Mouse (Mus musculus): Measurements from ENCODE around the gene Spsb2. TPM values are rescaled to one million over a fixed set of nuclear protein-coding genes. Genes with fewer than 3 reads are reported as not detected.

Spsb2 gene
- polyA plus RNA-seq, 1 experiment from 2014 or later, result 18.9 TPM

DNA sequence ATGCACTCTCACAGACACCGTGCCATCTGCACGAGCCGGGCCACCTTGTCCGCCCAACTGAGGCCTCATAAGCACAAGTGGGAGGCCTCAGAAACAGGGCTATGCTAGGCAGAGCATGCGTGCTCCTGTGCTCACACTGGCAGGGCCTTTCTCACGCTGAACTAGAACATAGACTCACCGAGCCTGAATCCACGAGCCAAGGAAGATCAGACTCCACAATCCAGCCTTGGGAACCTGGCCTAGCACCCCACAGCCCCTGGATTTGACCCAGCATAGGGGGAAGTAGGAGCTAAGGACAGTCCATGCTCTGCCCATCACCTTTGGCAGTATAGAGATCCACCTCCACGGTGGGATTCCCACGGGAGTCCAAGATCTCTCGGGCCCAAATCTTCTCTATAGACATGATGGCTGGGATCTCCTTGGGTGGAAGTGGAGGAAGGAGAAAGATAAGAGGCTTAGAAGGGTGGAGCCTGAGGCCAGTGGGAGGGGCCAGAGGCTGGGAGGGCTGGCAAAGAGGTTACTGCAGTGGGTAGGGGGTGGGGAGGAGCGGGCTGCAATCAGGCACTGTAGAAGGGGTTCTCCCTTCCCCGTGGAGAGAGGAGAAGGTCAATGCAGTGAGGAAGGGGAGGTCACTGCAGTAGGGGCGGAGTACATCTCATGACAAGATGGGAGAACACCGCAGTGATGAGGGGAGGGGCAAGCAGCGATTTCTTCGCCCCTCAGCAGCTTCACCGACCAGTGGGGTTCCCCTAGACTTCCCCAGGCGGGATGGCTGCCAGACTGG lies 40.3 kb upstream of the Spsb2 start:
- no peak for TF ChIP-seq EP300 (optimal IDR thresholded peaks at IDR 0.05)
- no peak for TF ChIP-seq CTCF (IDR thresholded peaks at IDR 0.05; ENCODE audit: low read depth)
- Histone ChIP-seq H3K4me2 (replicated peaks; ENCODE audit: low read depth) (peak overlapping the region; percentile 77), H3K4me3 (ENCODE audit: low read depth, low read length) (peak overlapping the region; percentile 63), H3K4me1 (replicated peaks; ENCODE audit: control insufficient read depth, insufficient read depth) (no peaks in the 10 kb centered on the region), H3K9ac (ENCODE audit: low read length) (peak overlapping the region; percentile 65; the same call in 1 of the 2 replicates), H3K27ac (replicated peaks) (no peak overlapping the region), H3K36me3 (ENCODE audit: control insufficient read depth, insufficient read depth, low read length) (no peaks in the 10 kb centered on the region), H3K9me3 (ENCODE audit: control insufficient read depth, low read length) (no peaks in the 10 kb centered on the region), H3K27me3 (ENCODE audit: control insufficient read depth, insufficient read depth, low read length) (no peaks in the 10 kb centered on the region)
- DNase-seq (ENCODE audit: low spot score) (no peak), ATAC-seq (ENCODE audit: low FRiP score, low TSS enrichment) (peak; percentile 36; the same call in 1 of the 2 replicates)
- WGBS, result 41% methylated on average over 19 of the region's 19 CpGs

GRCm38 (mm10) chr6:124768704-124769044 lies 39.8 kb upstream of the Spsb2 start:
- Histone ChIP-seq H3K9me3 (ENCODE audit: control insufficient read depth, low read length) (no peaks in the 10 kb centered on the region), H3K27me3 (ENCODE audit: control insufficient read depth, insufficient read depth, low read length) (no peaks in the 10 kb centered on the region), H3K9ac (ENCODE audit: low read length) (peak overlapping the region; percentile 65), H3K4me3 (ENCODE audit: low read depth, low read length) (peak overlapping the region; percentile 63), H3K4me2 (replicated peaks; ENCODE audit: low read depth) (peak overlapping the region; percentile 77), H3K36me3 (ENCODE audit: control insufficient read depth, insufficient read depth, low read length) (no peaks in the 10 kb centered on the region), H3K27ac (replicated peaks) (no peak overlapping the region), H3K4me1 (replicated peaks; ENCODE audit: control insufficient read depth, insufficient read depth) (no peaks in the 10 kb centered on the region)
- WGBS, result 9% methylated on average over 9 of the region's 9 CpGs
- no peak for TF ChIP-seq EP300 (optimal IDR thresholded peaks at IDR 0.05)
- DNase-seq (ENCODE audit: low spot score), result no peak
- no peak for ATAC-seq (ENCODE audit: low FRiP score, low TSS enrichment)

DNA sequence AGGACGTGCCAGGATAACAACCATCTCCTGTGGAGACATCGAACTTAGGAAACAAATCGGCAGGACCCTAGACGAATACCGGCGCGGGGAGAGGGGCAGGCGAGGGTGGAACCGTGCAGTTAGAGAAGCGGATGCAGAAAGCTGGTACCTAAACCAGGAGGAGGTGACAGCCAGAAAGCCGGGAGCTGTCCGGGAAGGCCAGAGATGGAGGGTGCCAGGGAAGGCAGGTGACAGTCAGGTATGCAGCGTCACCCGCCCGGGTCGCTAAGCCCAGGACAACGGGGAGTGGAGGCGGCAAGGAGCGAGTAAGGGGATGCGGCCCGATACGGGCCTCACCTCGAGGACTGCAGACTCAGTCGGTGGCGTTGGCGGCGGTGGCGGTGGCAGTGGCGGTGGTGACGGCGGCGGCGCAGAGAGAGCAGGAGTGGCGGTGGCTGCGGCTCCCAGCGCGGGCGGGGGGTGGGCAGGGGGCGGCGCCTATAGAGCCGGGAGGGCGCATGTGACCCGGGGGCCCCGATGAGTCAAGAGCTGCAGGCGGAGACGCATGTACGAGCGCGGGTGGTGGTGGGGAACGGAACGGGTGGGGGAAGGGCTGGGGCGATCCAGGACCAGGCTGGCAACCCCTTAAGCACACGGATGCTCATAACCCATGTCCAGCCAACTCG lies 39.2 kb upstream of the Spsb2 start, which contains the start of gene Eno2:
Gene Eno2 (minus strand): TSS at position 573 of the 665 bp plus-strand sequence.
- Histone ChIP-seq H3K4me1 (replicated peaks; ENCODE audit: control insufficient read depth, insufficient read depth) (no peaks in the 10 kb centered on the region), H3K4me3 (ENCODE audit: low read depth, low read length) (peak within 1 kb of the TSS; percentile 63), H3K27ac (replicated peaks) (no peak within 1 kb of the TSS), H3K4me2 (replicated peaks; ENCODE audit: low read depth) (peak within 1 kb of the TSS; percentile 77), H3K9ac (ENCODE audit: low read length) (peak within 1 kb of the TSS; percentile 65), H3K9me3 (ENCODE audit: control insufficient read depth, low read length) (no peaks in the 10 kb centered on the region), H3K27me3 (ENCODE audit: control insufficient read depth, insufficient read depth, low read length) (no peaks in the 10 kb centered on the region), H3K36me3 (ENCODE audit: control insufficient read depth, insufficient read depth, low read length) (no peaks in the 10 kb centered on the region)
- no peak for TF ChIP-seq CTCF (IDR thresholded peaks at IDR 0.05; ENCODE audit: low read depth)
- peak; percentile 75 for DNase-seq (ENCODE audit: low spot score)
- ATAC-seq (ENCODE audit: low FRiP score, low TSS enrichment), result peak; percentile 81
- WGBS, result under 1% methylated on average over 54 of the region's 54 CpGs

DNA sequence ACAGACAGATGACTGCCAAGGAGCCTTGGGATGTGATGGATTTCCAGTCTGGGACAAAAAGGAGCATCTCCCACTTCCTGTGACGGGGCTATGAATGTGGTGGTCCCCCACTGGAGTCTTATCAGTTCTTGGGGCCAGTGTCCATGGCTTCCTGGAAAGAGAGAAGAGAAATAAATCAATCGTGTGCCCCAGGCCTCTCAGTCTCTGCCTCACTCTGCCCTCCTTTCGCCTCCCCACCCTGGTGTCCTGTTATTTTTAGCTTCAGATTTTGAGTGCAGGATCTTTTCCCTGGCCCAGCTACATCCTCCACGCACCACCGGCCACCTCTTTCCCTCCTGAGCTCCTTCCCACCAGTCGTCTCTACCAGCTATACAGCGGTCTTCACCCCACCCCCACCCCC lies 38.4 kb upstream of the Spsb2 start:
- Histone ChIP-seq H3K9me3 (ENCODE audit: control insufficient read depth, low read length) (no peaks in the 10 kb centered on the region), H3K4me1 (replicated peaks; ENCODE audit: control insufficient read depth, insufficient read depth) (no peaks in the 10 kb centered on the region), H3K4me3 (ENCODE audit: low read depth, low read length) (peak overlapping the region; percentile 63; the same call in 1 of the 2 replicates), H3K27me3 (ENCODE audit: control insufficient read depth, insufficient read depth, low read length) (no peaks in the 10 kb centered on the region), H3K9ac (ENCODE audit: low read length) (peak overlapping the region; percentile 65; the same call in 1 of the 2 replicates), H3K36me3 (ENCODE audit: control insufficient read depth, insufficient read depth, low read length) (no peaks in the 10 kb centered on the region), H3K27ac (replicated peaks) (no peak overlapping the region), H3K4me2 (replicated peaks; ENCODE audit: low read depth) (peak overlapping the region; percentile 77; the same call in 1 of the 2 replicates)
- TF ChIP-seq CTCF (IDR thresholded peaks at IDR 0.05; ENCODE audit: low read depth) (no peak), EP300 (optimal IDR thresholded peaks at IDR 0.05) (no peak)
- no peak for ATAC-seq (ENCODE audit: low FRiP score, low TSS enrichment)
- 63% methylated on average over 7 of the region's 7 CpGs for WGBS
- DNase-seq (ENCODE audit: low spot score), result no peak

GRCm38 (mm10) chr6:124770511-124770910 lies 38.0 kb upstream of the Spsb2 start:
- Histone ChIP-seq H3K4me3 (ENCODE audit: low read depth, low read length) (no peak overlapping the region), H3K27ac (replicated peaks) (no peak overlapping the region), H3K4me2 (replicated peaks; ENCODE audit: low read depth) (no peak overlapping the region), H3K9me3 (ENCODE audit: control insufficient read depth, low read length) (no peaks in the 10 kb centered on the region), H3K9ac (ENCODE audit: low read length) (no peak overlapping the region), H3K36me3 (ENCODE audit: control insufficient read depth, insufficient read depth, low read length) (no peaks in the 10 kb centered on the region), H3K4me1 (replicated peaks; ENCODE audit: control insufficient read depth, insufficient read depth) (no peaks in the 10 kb centered on the region), H3K27me3 (ENCODE audit: control insufficient read depth, insufficient read depth, low read length) (no peaks in the 10 kb centered on the region)
- 88% methylated on average over 15 of the region's 15 CpGs for WGBS
- no peak for ATAC-seq (ENCODE audit: low FRiP score, low TSS enrichment)
- no peak for TF ChIP-seq CTCF (IDR thresholded peaks at IDR 0.05; ENCODE audit: low read depth)
- DNase-seq (ENCODE audit: low spot score), result no peak
